Mouse (Mus musculus): Measurements from ENCODE around the gene Ablim2. TPM values are rescaled to one million over a fixed set of nuclear protein-coding genes. Genes with fewer than 3 reads are reported as not detected.

Ablim2 gene
- polyA plus RNA-seq, 1 experiment from 2014 or later: not detected

DNA sequence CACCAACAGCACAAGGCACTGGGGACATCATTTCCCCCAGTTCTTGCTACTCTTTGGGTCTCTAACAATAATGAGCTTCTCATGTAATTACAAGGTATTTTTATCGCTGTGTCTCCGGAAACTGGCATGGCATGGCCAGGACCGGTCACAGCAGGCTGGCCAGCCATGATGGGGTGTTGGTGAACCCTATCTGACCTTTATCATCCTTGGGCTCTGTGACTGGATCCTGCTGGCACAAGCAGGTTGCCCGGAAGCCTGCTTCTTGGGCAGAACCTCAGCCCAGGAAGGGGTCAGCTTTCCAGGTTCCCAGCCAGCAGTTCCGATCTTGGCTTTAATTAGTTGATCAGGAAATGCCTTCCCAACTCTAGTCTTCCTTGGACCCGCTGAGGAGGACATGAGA is 31.0 kb downstream of the Ablim2 start:
- Histone ChIP-seq H3K4me1 (0 out of 2 replicates have a peak, but pooled peaks cover 5% of the 10 kb centered on the region), H3K27me3 (ENCODE audit: poor library complexity, severe bottlenecking) (no peaks in the 10 kb centered on the region), H3K9me3 (no peaks in the 10 kb centered on the region), H3K36me3 (replicated peaks) (no peaks in the 10 kb centered on the region), H3K27ac (no peak overlapping the region), H3K4me3 (no peak overlapping the region)
- DNase-seq (ENCODE audit: extremely low spot score, low spot score): no peak
- 84% methylated on average over 6 of the region's 6 CpGs for WGBS

DNA sequence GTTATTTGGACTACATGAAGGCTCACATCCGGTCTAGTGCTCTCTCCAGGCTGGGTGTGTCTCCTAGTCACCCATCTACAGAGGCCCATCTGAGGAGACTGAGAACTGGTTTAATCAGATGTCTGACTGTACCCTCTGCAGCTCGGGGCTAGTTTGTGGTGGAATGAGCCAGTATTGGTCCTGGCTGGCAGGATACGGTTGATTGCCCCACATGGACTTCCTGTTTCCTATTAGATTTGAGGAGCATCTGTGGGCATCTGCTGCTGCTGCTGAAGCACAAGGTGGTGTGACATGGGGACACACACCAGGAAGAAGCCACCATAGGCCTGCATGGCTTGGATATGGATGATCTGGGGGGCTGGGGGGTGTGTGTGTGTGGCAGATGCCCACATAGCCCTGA is 32.0 kb downstream of the Ablim2 start:
- H3K36me3 ChIP-seq (replicated peaks): no peaks in the 10 kb centered on the region
- H3K4me3 ChIP-seq: no peak overlapping the region
- H3K27ac ChIP-seq: no peak overlapping the region
- WGBS: 90% methylated on average over 3 of the region's 3 CpGs
- no peaks in the 10 kb centered on the region for H3K9me3 ChIP-seq
- H3K27me3 ChIP-seq (ENCODE audit: poor library complexity, severe bottlenecking): no peaks in the 10 kb centered on the region
- no peak for DNase-seq (ENCODE audit: extremely low spot score, low spot score)
- H3K4me1 ChIP-seq: 0 out of 2 replicates have a peak, but pooled peaks cover 5% of the 10 kb centered on the region

DNA sequence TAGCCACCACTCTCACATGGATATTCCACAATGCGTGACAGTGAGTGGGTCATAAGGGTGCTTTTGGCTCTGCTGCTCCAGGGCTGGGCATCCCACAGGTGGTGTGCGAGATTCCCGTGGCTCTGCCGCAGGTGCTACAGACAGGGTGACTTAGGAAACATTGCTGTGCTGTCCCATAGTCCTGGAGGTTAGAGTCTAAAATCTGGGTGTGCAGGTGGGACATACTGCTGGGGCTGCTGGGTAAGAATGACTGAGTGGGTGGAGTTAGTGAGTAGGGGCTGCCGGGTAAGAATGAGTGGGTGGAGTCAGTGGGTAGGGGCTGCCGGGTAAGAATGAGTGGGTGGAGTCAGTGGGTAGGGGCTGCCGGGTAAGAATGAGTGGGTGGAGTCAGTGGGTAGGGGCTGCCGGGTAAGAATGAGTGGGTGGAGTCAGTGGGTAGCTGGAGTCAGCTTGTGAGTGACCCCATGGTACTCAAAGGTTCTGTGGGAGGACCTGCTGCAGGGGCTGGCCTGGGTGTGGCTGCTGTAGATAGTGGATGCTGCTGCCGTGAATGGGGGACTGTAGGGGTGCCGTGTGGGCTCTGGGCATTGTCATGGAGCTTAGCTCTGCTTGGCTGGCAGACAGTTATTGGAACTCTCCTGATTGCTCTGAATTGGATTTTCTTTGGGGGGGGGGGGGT is 32.8 kb downstream of the Ablim2 start:
- no peaks in the 10 kb centered on the region for H3K27me3 ChIP-seq (ENCODE audit: poor library complexity, severe bottlenecking)
- WGBS: 51% methylated on average over 10 of the region's 10 CpGs
- no peak for DNase-seq (ENCODE audit: extremely low spot score, low spot score)
- H3K36me3 ChIP-seq (replicated peaks): no peaks in the 10 kb centered on the region
- H3K4me3 ChIP-seq: no peak overlapping the region
- no peaks in the 10 kb centered on the region for H3K9me3 ChIP-seq
- H3K27ac ChIP-seq: no peak overlapping the region
- 0 out of 2 replicates have a peak, but pooled peaks cover 5% of the 10 kb centered on the region for H3K4me1 ChIP-seq

DNA sequence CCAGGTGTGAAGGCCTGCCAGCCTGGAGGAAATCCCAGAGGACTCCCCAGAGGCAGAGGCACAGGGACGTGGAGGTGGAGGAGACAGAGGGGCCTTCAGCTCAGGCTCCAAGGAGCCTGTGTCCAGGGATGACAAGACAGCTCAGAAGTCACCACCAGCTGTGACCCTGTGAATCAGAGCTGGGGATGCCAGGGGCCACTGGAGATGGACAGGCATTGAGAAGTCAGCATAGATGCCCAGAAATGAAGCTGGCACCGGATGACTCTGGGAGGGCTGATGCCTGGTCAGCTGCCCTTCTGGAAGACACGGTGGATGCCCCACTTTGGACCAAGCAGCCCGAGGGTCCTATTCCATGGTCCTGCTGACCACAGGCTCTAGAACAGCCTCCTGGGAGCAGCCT is 36.3 kb downstream of the Ablim2 start:
- WGBS: 85% methylated on average over 4 of the region's 4 CpGs
- Histone ChIP-seq H3K4me1 (0 out of 2 replicates have a peak, but pooled peaks cover 5% of the 10 kb centered on the region), H3K27ac (no peak overlapping the region), H3K4me3 (no peak overlapping the region), H3K27me3 (ENCODE audit: poor library complexity, severe bottlenecking) (no peaks in the 10 kb centered on the region), H3K36me3 (replicated peaks) (no peaks in the 10 kb centered on the region), H3K9me3 (no peaks in the 10 kb centered on the region)
- DNase-seq (ENCODE audit: extremely low spot score, low spot score): no peak

DNA sequence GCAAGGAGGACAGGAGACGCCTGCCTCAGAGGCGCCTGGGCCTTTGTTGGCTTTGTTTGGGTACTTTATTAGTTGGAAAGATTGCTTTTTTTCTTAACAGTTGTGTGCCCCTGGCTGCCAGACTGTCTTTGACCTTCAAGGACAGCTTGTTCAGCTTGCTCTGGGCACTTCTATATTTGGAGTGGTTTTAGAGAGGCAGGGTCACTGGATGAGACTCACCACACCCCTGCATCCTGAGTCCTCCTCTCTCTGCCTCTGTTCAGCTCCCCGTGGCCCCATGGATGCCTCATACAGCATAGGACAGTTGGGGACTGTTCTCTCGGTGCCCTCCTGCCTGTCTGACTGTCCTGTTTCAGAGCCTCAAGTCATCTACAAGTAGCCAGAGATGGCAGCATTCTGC is 37.3 kb downstream of the Ablim2 start:
- H3K36me3 ChIP-seq (replicated peaks): no peaks in the 10 kb centered on the region
- no peak for DNase-seq (ENCODE audit: extremely low spot score, low spot score)
- H3K4me3 ChIP-seq: no peak overlapping the region
- H3K27me3 ChIP-seq (ENCODE audit: poor library complexity, severe bottlenecking): no peaks in the 10 kb centered on the region
- no peaks in the 10 kb centered on the region for H3K9me3 ChIP-seq
- 68% methylated on average over 4 of the region's 4 CpGs for WGBS
- H3K4me1 ChIP-seq: 0 out of 2 replicates have a peak, but pooled peaks cover 5% of the 10 kb centered on the region
- no peak overlapping the region for H3K27ac ChIP-seq

DNA sequence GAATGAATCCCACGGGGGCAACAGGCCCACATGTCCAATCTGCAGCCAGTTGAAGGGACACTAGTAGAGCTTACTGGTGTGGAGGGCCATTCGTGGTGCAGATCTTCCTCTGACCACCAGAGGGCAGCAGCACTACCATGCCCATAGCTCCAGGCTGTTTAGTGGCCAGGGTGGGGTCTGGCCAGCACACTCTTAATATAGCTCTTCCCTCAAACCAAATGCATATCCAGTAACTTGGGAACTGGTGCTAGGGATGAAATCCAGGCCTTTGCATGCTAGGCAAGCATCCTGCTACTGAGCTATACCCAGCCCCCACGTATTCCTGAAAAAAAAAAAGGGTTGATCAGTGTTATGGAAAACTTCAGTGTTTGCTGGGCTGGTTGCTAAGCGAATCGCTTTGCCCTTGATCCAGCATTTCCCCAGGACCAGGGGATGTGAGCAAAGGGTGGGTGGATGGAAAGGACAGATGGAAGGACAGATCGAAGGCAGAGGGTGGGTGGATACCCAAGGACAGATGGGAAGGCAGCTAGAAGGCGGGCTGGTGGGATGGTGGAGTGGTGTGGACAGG is 37.9 kb downstream of the Ablim2 start:
- peak; percentile 59 for DNase-seq (ENCODE audit: extremely low spot score, low spot score)
- no peaks in the 10 kb centered on the region for H3K27me3 ChIP-seq (ENCODE audit: poor library complexity, severe bottlenecking)
- no peak overlapping the region for H3K4me3 ChIP-seq
- H3K4me1 ChIP-seq: 0 out of 2 replicates have a peak, but pooled peaks cover 5% of the 10 kb centered on the region
- 68% methylated on average over 7 of the region's 7 CpGs for WGBS
- H3K36me3 ChIP-seq (replicated peaks): no peaks in the 10 kb centered on the region
- no peaks in the 10 kb centered on the region for H3K9me3 ChIP-seq
- H3K27ac ChIP-seq: no peak overlapping the region

DNA sequence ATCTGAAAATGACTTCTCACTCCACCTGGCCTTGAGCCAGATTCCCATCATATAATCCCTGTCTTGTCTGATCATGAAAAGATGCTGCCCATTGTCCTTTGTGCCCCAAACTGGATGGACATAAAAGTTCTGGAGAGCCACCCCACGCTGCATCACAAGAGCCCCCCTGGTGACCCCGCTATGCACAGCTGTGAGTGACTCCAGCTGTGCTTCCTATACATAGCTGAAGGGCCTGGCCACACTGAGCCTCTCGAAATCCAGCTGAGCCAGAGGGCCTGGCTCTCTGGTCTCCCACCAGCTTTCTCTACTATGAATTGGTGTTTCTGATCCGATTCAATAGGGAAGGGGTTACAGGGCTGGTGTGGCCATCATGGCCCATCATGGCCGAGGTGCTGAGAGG is 38.5 kb downstream of the Ablim2 start:
- H3K9me3 ChIP-seq: no peaks in the 10 kb centered on the region
- DNase-seq (ENCODE audit: extremely low spot score, low spot score): no peak
- H3K27me3 ChIP-seq (ENCODE audit: poor library complexity, severe bottlenecking): no peaks in the 10 kb centered on the region
- WGBS: 71% methylated on average over 5 of the region's 5 CpGs
- H3K4me3 ChIP-seq: no peak overlapping the region
- H3K36me3 ChIP-seq (replicated peaks): no peaks in the 10 kb centered on the region
- no peaks in the 10 kb centered on the region for H3K4me1 ChIP-seq
- H3K27ac ChIP-seq: no peak overlapping the region

DNA sequence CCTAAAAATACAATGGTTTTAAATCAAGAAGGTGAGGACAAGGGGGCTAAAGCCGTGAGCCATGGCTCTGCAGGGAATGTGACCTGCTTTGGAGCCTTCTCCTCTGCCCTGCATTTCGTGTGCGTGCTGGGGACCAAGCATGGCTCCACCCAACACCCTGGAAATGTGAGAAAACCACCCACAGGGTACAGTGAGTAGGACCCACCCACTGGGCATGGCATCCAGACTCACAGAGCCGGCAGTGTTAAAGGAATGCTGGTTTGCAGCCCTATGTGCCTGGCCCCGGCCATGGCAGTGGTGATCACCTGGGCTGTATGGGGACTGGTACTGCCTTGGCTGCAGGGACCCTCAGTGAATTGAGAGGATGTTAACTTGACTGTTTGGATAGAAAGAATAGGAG is 41.4 kb downstream of the Ablim2 start:
- H3K9me3 ChIP-seq: no peaks in the 10 kb centered on the region
- no peaks in the 10 kb centered on the region for H3K36me3 ChIP-seq (replicated peaks)
- H3K4me1 ChIP-seq: no peaks in the 10 kb centered on the region
- 67% methylated on average over 5 of the region's 5 CpGs for WGBS
- DNase-seq (ENCODE audit: extremely low spot score, low spot score): no peak
- H3K27me3 ChIP-seq (ENCODE audit: poor library complexity, severe bottlenecking): no peaks in the 10 kb centered on the region
- H3K4me3 ChIP-seq: no peak overlapping the region
- H3K27ac ChIP-seq: no peak overlapping the region

DNA sequence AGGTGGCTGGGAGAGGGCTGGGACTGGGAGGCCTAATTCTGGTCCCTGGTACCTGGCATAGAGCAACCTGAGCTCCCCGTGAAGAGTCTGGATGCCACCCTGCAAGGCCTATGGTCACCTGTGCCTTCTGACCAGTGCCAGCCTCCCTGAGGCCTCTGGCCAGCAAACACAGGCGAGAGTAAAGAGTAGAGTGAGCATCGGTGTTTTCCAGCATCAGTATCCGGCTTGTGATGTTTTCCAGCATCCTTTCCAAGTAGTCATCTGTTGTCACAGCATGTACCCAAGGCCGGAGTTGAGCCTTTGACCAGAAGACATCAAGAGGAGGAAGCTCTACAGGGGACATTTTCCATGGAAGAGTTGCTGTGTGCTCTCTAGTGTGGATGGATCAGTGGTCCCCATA is 45.7 kb downstream of the Ablim2 start:
- Histone ChIP-seq H3K4me3 (no peak overlapping the region), H3K4me1 (no peaks in the 10 kb centered on the region), H3K36me3 (replicated peaks) (no peaks in the 10 kb centered on the region), H3K9me3 (no peaks in the 10 kb centered on the region), H3K27me3 (ENCODE audit: poor library complexity, severe bottlenecking) (no peaks in the 10 kb centered on the region), H3K27ac (no peak overlapping the region)
- WGBS: 87% methylated on average over 5 of the region's 5 CpGs
- no peak for DNase-seq (ENCODE audit: extremely low spot score, low spot score)

DNA sequence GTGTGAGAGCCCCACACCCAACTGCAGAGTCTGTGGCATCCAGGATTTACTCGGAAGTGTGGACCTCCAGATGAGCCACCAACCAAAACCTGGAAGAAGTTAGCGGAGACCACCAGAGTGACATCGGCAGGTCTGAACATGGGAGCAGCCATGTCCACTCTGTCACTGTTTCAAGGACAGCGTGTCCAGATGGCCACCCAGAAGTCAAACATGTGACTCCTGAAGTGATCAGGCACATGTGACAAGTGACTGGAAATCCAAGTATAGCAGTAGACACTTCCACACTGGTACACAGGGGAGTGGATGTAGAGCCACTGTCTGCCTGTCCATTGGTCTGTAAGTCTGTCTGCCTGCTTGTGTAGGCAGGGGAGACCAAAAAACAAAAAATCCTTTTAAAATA is 47.0 kb downstream of the Ablim2 start:
- WGBS: 90% methylated on average over 4 of the region's 4 CpGs
- DNase-seq (ENCODE audit: extremely low spot score, low spot score): no peak
- Histone ChIP-seq H3K36me3 (replicated peaks) (no peaks in the 10 kb centered on the region), H3K4me1 (no peaks in the 10 kb centered on the region), H3K4me3 (no peak overlapping the region), H3K27ac (no peak overlapping the region), H3K9me3 (no peaks in the 10 kb centered on the region), H3K27me3 (ENCODE audit: poor library complexity, severe bottlenecking) (no peaks in the 10 kb centered on the region)

DNA sequence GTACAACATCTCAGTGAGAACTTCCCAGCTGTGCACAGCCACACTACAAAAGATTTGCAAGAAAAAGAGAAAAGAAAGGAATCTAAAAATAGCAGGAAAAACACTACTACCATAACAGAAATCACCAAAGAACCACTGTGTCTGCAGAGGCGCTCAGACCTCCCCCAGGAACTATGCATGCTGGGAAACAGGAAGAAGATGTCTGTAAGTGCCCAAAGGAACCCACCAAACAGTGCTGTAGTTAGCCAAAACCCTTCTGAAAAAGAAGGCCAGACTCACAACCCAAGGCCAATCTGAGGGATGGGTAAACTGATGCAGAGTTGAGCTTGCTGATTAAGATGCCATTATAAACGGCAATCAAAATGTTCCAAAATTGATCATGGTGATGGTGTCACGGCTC is 47.5 kb downstream of the Ablim2 start:
- Histone ChIP-seq H3K4me1 (no peaks in the 10 kb centered on the region), H3K27ac (no peak overlapping the region), H3K27me3 (ENCODE audit: poor library complexity, severe bottlenecking) (no peaks in the 10 kb centered on the region), H3K9me3 (no peaks in the 10 kb centered on the region), H3K4me3 (no peak overlapping the region), H3K36me3 (replicated peaks) (no peaks in the 10 kb centered on the region)
- DNase-seq (ENCODE audit: extremely low spot score, low spot score): no peak
- WGBS: 89% methylated on average over 3 of the region's 3 CpGs

DNA sequence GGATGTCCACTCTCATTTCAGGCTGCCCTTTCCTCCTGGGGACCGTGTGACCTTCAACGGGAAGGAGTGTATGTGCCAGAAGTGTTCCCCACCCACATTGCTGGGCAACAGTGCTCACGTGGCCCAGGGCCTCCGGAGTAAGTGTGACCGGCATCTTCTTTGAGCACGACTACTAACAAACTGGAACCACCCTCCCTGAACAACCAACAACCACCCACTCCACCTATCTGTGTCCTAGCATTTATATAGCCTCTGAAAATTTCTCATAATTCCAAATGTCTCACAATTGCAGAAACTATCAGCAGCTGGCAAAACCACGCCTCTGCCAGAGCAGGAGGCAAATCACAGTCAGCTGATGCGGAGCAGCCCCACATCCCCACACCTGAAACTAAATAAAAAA is 49.3 kb downstream of the Ablim2 start:
- Histone ChIP-seq H3K27me3 (ENCODE audit: poor library complexity, severe bottlenecking) (no peaks in the 10 kb centered on the region; the same call in 1 of the 2 replicates), H3K9me3 (no peaks in the 10 kb centered on the region), H3K4me3 (no peak overlapping the region), H3K4me1 (no peaks in the 10 kb centered on the region), H3K36me3 (replicated peaks) (no peaks in the 10 kb centered on the region), H3K27ac (no peak overlapping the region)
- no peak for DNase-seq (ENCODE audit: extremely low spot score, low spot score)
- WGBS: 90% methylated on average over 8 of the region's 8 CpGs

DNA sequence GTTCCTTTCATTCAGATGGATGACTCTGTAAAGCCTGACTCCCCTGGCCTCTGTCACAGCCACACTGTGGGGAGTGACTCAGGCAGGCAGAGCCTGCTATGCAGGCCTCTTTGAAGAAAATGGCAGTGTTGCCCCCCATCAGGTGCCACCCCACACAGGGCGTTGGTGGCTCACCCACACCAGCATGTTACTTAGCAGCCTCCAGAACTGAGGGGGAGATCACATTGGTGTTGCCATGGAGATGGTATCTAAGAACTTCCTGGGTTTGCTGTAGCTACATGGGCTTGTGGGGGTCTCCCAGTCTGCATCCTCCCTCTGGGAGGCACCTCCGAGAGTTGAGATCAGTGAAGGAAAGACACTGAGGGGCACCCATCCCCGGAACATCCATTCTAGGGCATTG is 52.8 kb downstream of the Ablim2 start:
- H3K9me3 ChIP-seq: no peaks in the 10 kb centered on the region
- H3K4me1 ChIP-seq: peaks cover 28% of the 10 kb centered on the region
- DNase-seq (ENCODE audit: extremely low spot score, low spot score): no peak
- H3K27me3 ChIP-seq (ENCODE audit: poor library complexity, severe bottlenecking): no peaks in the 10 kb centered on the region; the same call in 1 of the 2 replicates
- no peak overlapping the region for H3K4me3 ChIP-seq
- 79% methylated on average over 3 of the region's 3 CpGs for WGBS
- no peaks in the 10 kb centered on the region for H3K36me3 ChIP-seq (replicated peaks)
- H3K27ac ChIP-seq: no peak overlapping the region
